Mouse (Mus musculus) kidney, postnatal 0 days (tissue): ENCODE measurements around the gene Des. TPM values are rescaled to one million over a fixed set of nuclear protein-coding genes. Genes with fewer than 3 reads are reported as not detected.

ENCODE experiments used
- ATAC-seq: fragments of 200-750 bp; cut with Nextera tagmentation; replicated peaks from 2 replicates; pipeline ENCODE4 v1.8.0; 2017; ENCODE audit warnings: low read depth, moderate number of reproducible peaks, moderate TSS enrichment, moderate library complexity; ENCODE audit not compliant: low FRiP score
- DNase-seq: peaks from one replicate; pipeline ENCODE4 v3.0.0-alpha.2; 2016; ENCODE audit warnings: low spot score
- H3K27ac ChIP-seq: fragments of 300-500 bp; sonication (generic); 2 replicates; pipeline ENCODE4 v1.5.1; 2014; ENCODE audit warnings: mild to moderate bottlenecking
- H3K27me3 ChIP-seq: fragments of 300-500 bp; sonication (generic); 2 replicates; pipeline ENCODE4 v1.6.1; 2014; ENCODE audit warnings: low read length, mixed read lengths; ENCODE audit not compliant: insufficient read depth
- H3K36me3 ChIP-seq: fragments of 300-500 bp; sonication (generic); 2 replicates; pipeline ENCODE4 v1.6.1; 2014; ENCODE audit warnings: low read length, mixed read lengths; ENCODE audit not compliant: insufficient read depth
- H3K4me1 ChIP-seq: fragments of 300-500 bp; sonication (generic); replicated peaks from 2 replicates; pipeline ENCODE4 v1.6.1; 2014; ENCODE audit warnings: antibody characterized with exemption, low read length, mixed read lengths; ENCODE audit not compliant: insufficient read depth
- H3K4me2 ChIP-seq: fragments of 300-500 bp; sonication (generic); 2 replicates; pipeline ENCODE4 v1.6.1; 2014; ENCODE audit warnings: mild to moderate bottlenecking, low read length, moderate library complexity, mixed read lengths
- H3K4me3 ChIP-seq: fragments of 300-500 bp; sonication (generic); replicated peaks from 2 replicates; pipeline ENCODE4 v1.5.1; 2014; ENCODE audit warnings: low read depth, low read length
- H3K9ac ChIP-seq: fragments of 300-500 bp; sonication (generic); 2 replicates; pipeline ENCODE4 v1.6.1; 2014; ENCODE audit warnings: low read depth, low read length
- H3K9me3 ChIP-seq: fragments of 300-500 bp; sonication (generic); replicated peaks from 2 replicates; pipeline ENCODE4 v1.6.1; 2016; ENCODE audit warnings: low read length, inconsistent platforms, mixed read lengths
- CTCF ChIP-seq: IDR thresholded peaks from 2 replicates; pipeline ENCODE4 v1.5.1; 2016; ENCODE audit warnings: antibody characterized with exemption, low read depth, mild to moderate bottlenecking, moderate library complexity
- WGBS: fragments of 180-500 bp; shearing (Covaris S2); extraction: QIAGEN DNeasy Blood & Tissue Kit; methylation state at CpG from one replicate; pipeline ENCODE4 v1.1.7; 2014; 5-methylcytosine and 5-hydroxymethylcytosine counted together
- polyA plus RNA-seq: library from polyadenylated mRNA; unstranded; fragments of >200 nt; fragmentation: Nextera tagmentation; extraction: Ambion mirVana; gene quantifications from 2 replicates; pipeline ENCODE4 v1.2.1, GENCODE M21; 2015

The Des gene
- polyA plus RNA-seq, 1 experiment from 2014 or later = 18.6 TPM

DNA sequence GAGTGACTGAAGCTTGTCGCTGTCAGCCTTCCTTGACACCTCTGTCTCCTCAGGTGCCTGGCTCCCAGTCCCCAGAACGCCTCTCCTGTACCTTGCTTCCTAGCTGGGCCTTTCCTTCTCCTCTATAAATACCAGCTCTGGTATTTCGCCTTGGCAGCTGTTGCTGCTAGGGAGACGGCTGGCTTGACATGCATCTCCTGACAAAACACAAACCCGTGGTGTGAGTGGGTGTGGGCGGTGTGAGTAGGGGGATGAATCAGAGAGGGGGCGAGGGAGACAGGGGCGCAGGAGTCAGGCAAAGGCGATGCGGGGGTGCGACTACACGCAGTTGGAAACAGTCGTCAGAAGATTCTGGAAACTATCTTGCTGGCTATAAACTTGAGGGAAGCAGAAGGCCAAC is 783 bp upstream of the Des start:
- no peak for TF ChIP-seq CTCF
- no peak overlapping the region for H3K4me2 ChIP-seq
- H3K4me3 ChIP-seq = no peak overlapping the region
- 44% methylated on average over 13 of the region's 13 CpGs for WGBS
- H3K9ac ChIP-seq = no peak overlapping the region
- H3K27ac ChIP-seq = no peak overlapping the region
- ATAC-seq (no peak), DNase-seq (no peak)
- H3K4me1 ChIP-seq = peaks cover 12% of the 10 kb centered on the region; the same call in 1 of the 2 replicates
- no peaks in the 10 kb centered on the region for H3K36me3 ChIP-seq
- 0 out of 2 replicates have a peak, but pooled peaks cover 8% of the 10 kb centered on the region for H3K27me3 ChIP-seq
- no peaks in the 10 kb centered on the region for H3K9me3 ChIP-seq

DNA sequence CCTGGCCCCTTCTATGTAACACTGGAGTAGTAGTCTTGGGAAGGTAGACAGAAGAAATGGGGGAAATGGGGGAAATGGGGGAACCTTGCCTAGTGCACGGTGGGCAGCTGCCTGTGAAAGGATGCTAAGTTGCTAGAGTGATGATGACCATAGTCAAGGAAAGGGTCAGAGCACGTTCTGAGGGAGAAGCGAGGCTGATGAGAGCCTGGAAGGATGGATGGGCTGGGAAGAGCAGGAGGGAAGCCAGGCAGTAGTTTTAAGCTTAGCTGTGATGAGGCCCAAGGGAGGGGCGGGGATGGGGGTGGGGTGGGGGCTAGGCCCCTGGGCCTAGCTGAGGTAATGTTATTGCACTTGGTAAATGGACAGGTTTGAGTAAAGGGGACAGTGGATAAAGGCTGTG is 994 bp downstream of the Des start:
- 39% methylated on average over 4 of the region's 4 CpGs for WGBS
- Histone ChIP-seq H3K9ac (no peak overlapping the region), H3K4me1 (peaks cover 12% of the 10 kb centered on the region; the same call in 1 of the 2 replicates), H3K9me3 (no peaks in the 10 kb centered on the region), H3K36me3 (no peaks in the 10 kb centered on the region), H3K27me3 (0 out of 2 replicates have a peak, but pooled peaks cover 8% of the 10 kb centered on the region), H3K4me2 (peak overlapping the region; percentile 45), H3K4me3 (peak overlapping the region; percentile 17; the same call in 1 of the 2 replicates), H3K27ac (no peak overlapping the region)
- ATAC-seq = no peak
- DNase-seq = no peak
- TF ChIP-seq CTCF = no peak

DNA sequence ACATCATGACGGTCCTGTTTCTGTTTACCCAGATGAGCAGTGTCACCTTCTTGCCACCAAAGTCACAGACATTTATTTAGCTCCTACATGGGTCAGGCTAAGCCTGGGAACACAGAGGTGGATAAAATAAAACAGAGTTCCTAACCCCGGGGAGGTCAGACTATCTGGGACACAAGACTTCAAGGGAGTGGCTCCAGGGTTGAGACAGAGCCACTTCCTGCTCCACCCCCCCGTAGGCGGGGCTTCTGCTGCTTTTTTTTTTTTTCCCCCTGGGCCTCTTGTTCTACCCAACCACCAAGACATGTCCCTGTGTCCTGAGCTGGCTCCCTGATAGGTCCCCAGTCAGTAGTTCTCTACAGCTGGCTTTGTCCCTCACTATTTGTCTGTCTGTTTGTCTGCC is 1.6 kb downstream of the Des start:
- WGBS = 27% methylated on average over 4 of the region's 4 CpGs
- Histone ChIP-seq H3K4me1 (peaks cover 12% of the 10 kb centered on the region; the same call in 1 of the 2 replicates), H3K9ac (no peak overlapping the region), H3K9me3 (no peaks in the 10 kb centered on the region), H3K27ac (no peak overlapping the region), H3K4me3 (no peak overlapping the region), H3K27me3 (0 out of 2 replicates have a peak, but pooled peaks cover 8% of the 10 kb centered on the region), H3K4me2 (no peak overlapping the region), H3K36me3 (no peaks in the 10 kb centered on the region)
- no peak for TF ChIP-seq CTCF
- ATAC-seq (peak; percentile 33; the same call in 1 of the 2 replicates), DNase-seq (peak; percentile 61)

DNA sequence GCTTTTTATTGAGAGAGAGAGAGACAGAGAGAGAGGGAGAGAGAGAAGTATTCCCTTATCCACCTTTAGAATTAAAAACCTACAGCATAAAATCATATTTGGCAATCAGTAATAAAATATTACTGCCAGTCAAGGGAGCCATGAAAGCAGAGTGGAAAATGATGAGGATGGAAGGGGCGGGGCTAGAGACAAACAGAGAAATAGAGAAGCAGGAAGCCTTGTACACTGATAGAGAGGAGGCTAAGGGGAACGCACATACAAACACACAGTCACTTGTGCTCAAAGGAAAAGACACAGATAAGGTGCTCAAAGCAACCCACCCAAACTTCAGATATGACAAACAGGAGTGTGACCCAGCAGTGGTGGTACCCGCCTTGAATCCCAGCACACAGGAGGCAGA is 3.7 kb downstream of the Des start:
- H3K27me3 ChIP-seq = 0 out of 2 replicates have a peak, but pooled peaks cover 8% of the 10 kb centered on the region
- 91% methylated on average over 3 of the region's 3 CpGs for WGBS
- H3K36me3 ChIP-seq = no peaks in the 10 kb centered on the region
- TF ChIP-seq CTCF = no peak
- H3K9ac ChIP-seq = no peak overlapping the region
- no peaks in the 10 kb centered on the region for H3K9me3 ChIP-seq
- no peak overlapping the region for H3K27ac ChIP-seq
- no peak overlapping the region for H3K4me3 ChIP-seq
- no peak overlapping the region for H3K4me2 ChIP-seq
- H3K4me1 ChIP-seq = peaks cover 8% of the 10 kb centered on the region; the same call in 1 of the 2 replicates
- ATAC-seq = no peak
- no peak for DNase-seq

DNA sequence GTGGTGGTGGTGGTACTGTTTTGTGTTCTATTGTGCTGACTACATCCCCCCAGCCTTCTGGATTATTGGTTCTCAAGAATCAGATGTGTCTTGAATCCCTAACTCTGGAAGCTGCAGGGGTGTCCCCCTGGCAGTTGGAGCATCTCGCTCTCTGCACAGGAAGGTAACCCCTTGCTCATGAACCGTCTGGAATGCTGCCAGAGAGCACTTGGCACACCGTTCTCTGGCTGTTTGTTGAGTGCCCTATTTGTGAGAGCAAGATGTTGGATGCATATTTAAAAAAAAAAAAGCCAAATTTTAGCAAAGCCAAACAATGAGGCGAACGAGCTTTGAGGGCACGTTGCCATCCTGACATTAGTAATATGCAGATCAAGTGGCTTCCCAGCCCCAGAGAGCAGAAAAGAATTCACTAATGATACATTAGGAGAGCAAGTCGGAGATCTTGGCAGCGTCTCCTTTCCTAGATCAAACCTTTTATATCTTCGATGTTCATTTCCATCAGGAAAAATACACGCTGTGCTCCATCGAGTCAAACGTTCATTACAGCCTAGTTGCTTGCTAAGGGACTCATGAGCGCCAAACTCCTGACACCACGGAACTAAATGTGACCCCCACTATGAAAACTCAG is 5.5 kb downstream of the Des start:
- 82% methylated on average over 14 of the region's 14 CpGs for WGBS
- H3K9me3 ChIP-seq = no peaks in the 10 kb centered on the region
- no peak overlapping the region for H3K9ac ChIP-seq
- H3K36me3 ChIP-seq = no peaks in the 10 kb centered on the region
- H3K4me1 ChIP-seq = peaks cover 6% of the 10 kb centered on the region; the same call in 1 of the 2 replicates
- no peak overlapping the region for H3K4me3 ChIP-seq
- ATAC-seq (no peak), DNase-seq (no peak)
- no peak overlapping the region for H3K4me2 ChIP-seq
- no peak overlapping the region for H3K27ac ChIP-seq
- no peak for TF ChIP-seq CTCF
- 0 out of 2 replicates have a peak, but pooled peaks cover 8% of the 10 kb centered on the region for H3K27me3 ChIP-seq

DNA sequence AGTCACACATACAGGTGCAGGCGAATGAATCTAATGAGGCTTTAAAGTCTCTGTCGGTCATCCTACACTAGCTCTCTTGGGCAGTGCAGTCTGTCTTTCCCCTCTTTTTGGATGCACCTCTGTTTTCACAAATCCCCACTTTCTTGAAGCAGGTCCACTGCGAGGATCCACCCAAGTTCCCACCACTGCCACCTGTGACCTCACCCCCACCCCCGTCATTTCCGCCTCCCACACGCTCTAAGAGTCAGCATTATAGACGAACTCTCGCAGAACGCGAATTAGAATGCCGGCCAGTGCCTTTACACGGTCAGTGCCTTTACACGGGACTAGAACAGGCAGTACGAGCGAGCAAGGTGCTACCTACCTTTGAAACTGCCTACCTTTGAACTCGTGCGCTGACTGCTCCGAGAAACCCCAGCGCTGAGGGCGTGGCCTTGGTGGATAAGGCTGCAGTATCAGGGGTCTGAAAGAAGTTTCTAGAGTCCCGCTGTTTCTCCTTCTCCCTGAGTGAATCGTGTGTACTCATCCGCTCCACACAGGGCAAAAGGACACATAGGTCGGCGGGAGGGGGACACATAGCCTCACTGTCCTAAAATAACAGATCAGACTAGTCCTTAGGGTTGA is 9.3 kb downstream of the Des start:
- H3K4me1 ChIP-seq = peaks cover 6% of the 10 kb centered on the region; the same call in 1 of the 2 replicates
- no peak for TF ChIP-seq CTCF
- H3K4me2 ChIP-seq = peak overlapping the region; percentile 10; the same call in 1 of the 2 replicates
- no peak for DNase-seq
- 0 out of 2 replicates have a peak overlapping the region, but pooled peaks have one; percentile 27 for H3K27ac ChIP-seq
- 28% methylated on average over 25 of the region's 25 CpGs for WGBS
- H3K27me3 ChIP-seq = no peaks in the 10 kb centered on the region; the same call in 1 of the 2 replicates
- 0 out of 2 replicates have a peak overlapping the region, but pooled peaks have one; percentile 2 for H3K9ac ChIP-seq
- no peaks in the 10 kb centered on the region for H3K36me3 ChIP-seq
- peak; percentile 49 for ATAC-seq
- H3K4me3 ChIP-seq = no peak overlapping the region
- no peaks in the 10 kb centered on the region for H3K9me3 ChIP-seq
